Mouse (Mus musculus) MEL (cell line): ENCODE measurements around the gene Nmrk2. TPM values are rescaled to one million over a fixed set of nuclear protein-coding genes. Genes with fewer than 3 reads are reported as not detected.

Source experiments
- DNase-seq: peaks from one replicate; pipeline ENCODE4 v3.0.0; 2011; ENCODE audit warnings: low read depth, low spot score
- H3K27ac ChIP-seq: 2 replicates; pipeline ENCODE4 v1.5.1; 2012; ENCODE audit warnings: low read depth, mild to moderate bottlenecking, control low read depth, low read length, moderate library complexity; ENCODE audit not compliant: control insufficient read depth
- H3K27me3 ChIP-seq, 2 experiments: fragments of 150-350 bp in 1 of 2; sonication (generic) in 1 of 2; 2 replicates each; pipeline ENCODE4 v1.6.1; 2012; ENCODE audit warnings: low read length in 2 of 2, mild to moderate bottlenecking in 2 of 2, improper control_type of control experiment in 1 of 2, moderate library complexity in 1 of 2; ENCODE audit not compliant: insufficient read depth in 2 of 2, control insufficient read depth in 1 of 2
- H3K36me3 ChIP-seq, 2 experiments: 2 replicates each; pipeline ENCODE4 v1.6.1; 2012 to 2014; ENCODE audit warnings: low read length in 2 of 2, improper control_type of control experiment in 1 of 2, inconsistent platforms in 1 of 2, mild to moderate bottlenecking in 1 of 2; ENCODE audit not compliant: insufficient read depth in 2 of 2, control insufficient read depth in 1 of 2
- H3K4me1 ChIP-seq, 2 experiments: fragments of 150-350 bp in 1 of 2; sonication (generic) in 1 of 2; 2 replicates each; pipeline ENCODE4 v1.6.1; 2012; ENCODE audit warnings: low read length in 2 of 2, improper control_type of control experiment in 1 of 2, mild to moderate bottlenecking in 1 of 2; ENCODE audit not compliant: insufficient read depth in 2 of 2, control insufficient read depth in 1 of 2
- H3K4me3 ChIP-seq, 2 experiments: fragments of 150-350 bp in 1 of 2; sonication (generic) in 1 of 2; 2 replicates each; pipeline ENCODE4 v1.5.1; 2012; ENCODE audit warnings: low read depth in 2 of 2, low read length in 2 of 2, mild to moderate bottlenecking in 2 of 2, moderate library complexity in 2 of 2, control low read depth in 1 of 2, improper control_type of control experiment in 1 of 2; ENCODE audit not compliant: control insufficient read depth in 1 of 2, insufficient read depth in 1 of 2
- H3K79me2 ChIP-seq: 2 replicates; pipeline ENCODE4 v1.6.1; 2012; ENCODE audit warnings: mild to moderate bottlenecking, low read length, moderate library complexity; ENCODE audit not compliant: control insufficient read depth, poor library complexity, insufficient read depth
- H3K9ac ChIP-seq: 2 replicates; pipeline ENCODE4 v1.6.1; 2012; ENCODE audit warnings: low read depth, mild to moderate bottlenecking, control low read depth, low read length, moderate library complexity; ENCODE audit not compliant: control insufficient read depth, poor library complexity, severe bottlenecking
- H3K9me3 ChIP-seq: fragments of 150-350 bp; sonication (generic); replicated peaks from 2 replicates; pipeline ENCODE4 v1.6.1; 2012; ENCODE audit warnings: mild to moderate bottlenecking, low read length, improper control_type of control experiment, moderate library complexity; ENCODE audit not compliant: insufficient read depth
- BHLHE40 ChIP-seq: IDR thresholded peaks from 2 replicates; pipeline ENCODE4 v1.6.1; 2012; ENCODE audit warnings: low read depth, mild to moderate bottlenecking, inconsistent platforms, low read length, improper control_type of control experiment, borderline replicate concordance
- CHD1 ChIP-seq: IDR thresholded peaks from 2 replicates; pipeline ENCODE4 v1.6.1; 2012; ENCODE audit warnings: low read depth, mild to moderate bottlenecking, inconsistent platforms, low read length, improper control_type of control experiment
- CHD2 ChIP-seq: IDR thresholded peaks from 2 replicates; pipeline ENCODE4 v1.6.1; 2011; ENCODE audit warnings: low read length, improper control_type of control experiment
- CTCF ChIP-seq, 3 experiments: IDR thresholded peaks in 2 of 3; conservative IDR thresholded peaks in 1 of 3; 2 replicates each; pipeline ENCODE4 v1.5.1; 2011 to 2012; ENCODE audit warnings: low read length in 3 of 3, low read depth in 2 of 3, mild to moderate bottlenecking in 2 of 3, improper control_type of control experiment in 1 of 3, inconsistent platforms in 1 of 3, mixed read lengths in 1 of 3, moderate library complexity in 1 of 3; ENCODE audit not compliant: control insufficient read depth in 1 of 3, insufficient read depth in 1 of 3, poor library complexity in 1 of 3, severe bottlenecking in 1 of 3
- E2F4 ChIP-seq: IDR thresholded peaks from 2 replicates; pipeline ENCODE4 v1.6.1; 2011; ENCODE audit warnings: low read depth, low read length, improper control_type of control experiment, borderline replicate concordance
- ELF1 ChIP-seq: IDR thresholded peaks from 2 replicates; pipeline ENCODE4 v1.6.1; 2014; ENCODE audit warnings: low read depth, mild to moderate bottlenecking, inconsistent platforms, low read length, improper control_type of control experiment, moderate library complexity
- EP300 ChIP-seq, 2 experiments: IDR thresholded peaks; 2 replicates each; pipeline ENCODE4 v1.6.1; 2011; ENCODE audit warnings: improper control_type of control experiment in 2 of 2, low read length in 2 of 2, low read depth in 1 of 2, mild to moderate bottlenecking in 1 of 2
- ETS1 ChIP-seq: IDR thresholded peaks from 2 replicates; pipeline ENCODE4 v1.6.1; 2012; ENCODE audit warnings: low read depth, mild to moderate bottlenecking, inconsistent platforms, low read length, improper control_type of control experiment, moderate library complexity
- GATA1 ChIP-seq: IDR thresholded peaks from 2 replicates; pipeline ENCODE4 v1.6.1; 2011; ENCODE audit warnings: low read depth, low read length, improper control_type of control experiment
- HCFC1 ChIP-seq: IDR thresholded peaks from 2 replicates; pipeline ENCODE4 v1.6.1; 2012; ENCODE audit warnings: low read depth, mild to moderate bottlenecking, inconsistent platforms, low read length, improper control_type of control experiment, moderate library complexity
- JUND ChIP-seq: IDR thresholded peaks from 2 replicates; pipeline ENCODE4 v1.6.1; 2011; ENCODE audit warnings: low read depth, mild to moderate bottlenecking, improper control_type of control experiment, low read length
- KAT2A ChIP-seq: conservative IDR thresholded peaks from 2 replicates; pipeline ENCODE4 v1.6.1; 2012; ENCODE audit warnings: low read depth, low read length, improper control_type of control experiment, inconsistent platforms
- MAX ChIP-seq: IDR thresholded peaks from 2 replicates; pipeline ENCODE4 v1.6.1; 2011; ENCODE audit warnings: low read length, improper control_type of control experiment
- MAZ ChIP-seq: IDR thresholded peaks from 2 replicates; pipeline ENCODE4 v1.6.1; 2012; ENCODE audit warnings: low read depth, mild to moderate bottlenecking, inconsistent platforms, low read length, improper control_type of control experiment
- MXI1 ChIP-seq: IDR thresholded peaks from 2 replicates; pipeline ENCODE4 v1.6.1; 2011; ENCODE audit warnings: mild to moderate bottlenecking, low read depth, low read length, improper control_type of control experiment
- MYB ChIP-seq: IDR thresholded peaks from 2 replicates; pipeline ENCODE4 v1.6.1; 2011; ENCODE audit warnings: mild to moderate bottlenecking, low read depth, low read length, improper control_type of control experiment
- MYC ChIP-seq: IDR thresholded peaks from 2 replicates; pipeline ENCODE4 v1.6.1; 2011; ENCODE audit warnings: low read depth, mild to moderate bottlenecking, low read length, improper control_type of control experiment, moderate library complexity
- NELFE ChIP-seq: IDR thresholded peaks from 2 replicates; pipeline ENCODE4 v1.6.1; 2011; ENCODE audit warnings: low read depth, low read length, improper control_type of control experiment
- NRF1 ChIP-seq: IDR thresholded peaks from 2 replicates; pipeline ENCODE4 v1.6.1; 2014; ENCODE audit warnings: low read depth, mild to moderate bottlenecking, inconsistent platforms, low read length, improper control_type of control experiment, moderate library complexity; ENCODE audit not compliant: poor library complexity, insufficient read depth, severe bottlenecking
- POLR2A ChIP-seq, 2 experiments: IDR thresholded peaks; 2 replicates each; pipeline ENCODE4 v1.6.1; 2011 to 2012; ENCODE audit warnings: low read length in 2 of 2, mild to moderate bottlenecking in 2 of 2, control low read depth in 1 of 2, improper control_type of control experiment in 1 of 2, low read depth in 1 of 2, moderate library complexity in 1 of 2; ENCODE audit not compliant: control insufficient read depth in 1 of 2, insufficient read depth in 1 of 2, poor library complexity in 1 of 2
- POLR2AphosphoS2 ChIP-seq: IDR thresholded peaks from 2 replicates; pipeline ENCODE4 v1.6.1; 2011; ENCODE audit warnings: low read length, improper control_type of control experiment
- POLR2AphosphoS5 ChIP-seq: IDR thresholded peaks from 2 replicates; pipeline ENCODE4 v1.6.1; 2012; ENCODE audit warnings: low read depth, borderline replicate concordance, mild to moderate bottlenecking, inconsistent platforms, low read length, moderate library complexity, mixed read lengths
- RAD21 ChIP-seq: IDR thresholded peaks from 2 replicates; pipeline ENCODE4 v1.6.1; 2011; ENCODE audit warnings: mild to moderate bottlenecking, low read depth, low read length, improper control_type of control experiment
- RCOR1 ChIP-seq: IDR thresholded peaks from 2 replicates; pipeline ENCODE4 v1.6.1; 2012; ENCODE audit warnings: low read depth, mild to moderate bottlenecking, inconsistent platforms, low read length, improper control_type of control experiment
- SMC3 ChIP-seq: IDR thresholded peaks from 2 replicates; pipeline ENCODE4 v1.6.1; 2011; ENCODE audit warnings: low read depth, low read length, improper control_type of control experiment
- TAL1 ChIP-seq: IDR thresholded peaks from 2 replicates; pipeline ENCODE4 v1.6.1; 2012; ENCODE audit warnings: mild to moderate bottlenecking, inconsistent platforms, low read length, moderate library complexity, mixed read lengths
- TBP ChIP-seq: IDR thresholded peaks from 2 replicates; pipeline ENCODE4 v1.8.0; 2011; ENCODE audit warnings: low read depth, low read length, improper control_type of control experiment
- TCF12 ChIP-seq: IDR thresholded peaks from 2 replicates; pipeline ENCODE4 v1.6.1; 2014; ENCODE audit warnings: low read depth, mild to moderate bottlenecking, inconsistent platforms, low read length, improper control_type of control experiment, moderate library complexity
- UBTF ChIP-seq: IDR thresholded peaks from 2 replicates; pipeline ENCODE4 v1.6.1; 2012; ENCODE audit warnings: low read depth, mild to moderate bottlenecking, inconsistent platforms, low read length, improper control_type of control experiment, moderate library complexity, borderline replicate concordance; ENCODE audit not compliant: insufficient read depth
- USF1 ChIP-seq: IDR thresholded peaks from 2 replicates; pipeline ENCODE4 v1.6.1; 2014; ENCODE audit warnings: low read depth, mild to moderate bottlenecking, inconsistent platforms, low read length, improper control_type of control experiment, moderate library complexity
- USF2 ChIP-seq, 2 experiments: IDR thresholded peaks; 2 replicates each; pipeline ENCODE4 v1.6.1; 2011 to 2012; ENCODE audit warnings: improper control_type of control experiment in 2 of 2, low read length in 2 of 2, borderline replicate concordance in 1 of 2, inconsistent platforms in 1 of 2, low read depth in 1 of 2, mild to moderate bottlenecking in 1 of 2; ENCODE audit not compliant: insufficient read depth in 1 of 2
- ZC3H11A ChIP-seq: IDR thresholded peaks from 2 replicates; pipeline ENCODE4 v1.6.1; 2012; ENCODE audit warnings: low read depth, mild to moderate bottlenecking, inconsistent platforms, low read length, improper control_type of control experiment
- ZKSCAN1 ChIP-seq: IDR thresholded peaks from 2 replicates; pipeline ENCODE4 v1.6.1; 2012; ENCODE audit warnings: low read depth, mild to moderate bottlenecking, inconsistent platforms, low read length, improper control_type of control experiment, moderate library complexity
- ZNF384 ChIP-seq: IDR thresholded peaks from 2 replicates; pipeline ENCODE4 v1.6.1; 2012; ENCODE audit warnings: low read depth, mild to moderate bottlenecking, inconsistent platforms, low read length, improper control_type of control experiment
- polyA plus RNA-seq, 2 experiments: library from polyadenylated mRNA; stranded (reverse) in 1 of 2; unstranded in 1 of 2; fragments of >175 nt in 1 of 2; fragments of >200 nt in 1 of 2; gene quantifications; 2 replicates each; pipeline versions ENCODE4 v1.2.1 to v1.2.4; 2012; ENCODE audit warnings: low replicate concordance in 2 of 2, low read depth in 1 of 2; ENCODE audit not compliant: insufficient read length in 2 of 2, insufficient read depth in 1 of 2, missing spikeins in 1 of 2
- total RNA-seq: library from RNA; depleted of rRNA; stranded (reverse); fragments of 300-350 nt; gene quantifications from 2 replicates; pipeline ENCODE4 v1.2.3, GENCODE M21; 2012

Gene Nmrk2
- total and polyA plus RNA-seq, 3 experiments, result not detected

GRCm38 (mm10) chr10:81182336-81183333 is 19.2 kb downstream of the Nmrk2 start, which contains the start of gene Dapk3:
TSS of gene Dapk3 (plus strand) at chr10:81183005.
- peak within 1 kb of the TSS; percentile 89 for H3K27ac ChIP-seq
- peaks cover 6 to 10% of the 10 kb centered on the region in 2 experiments for H3K36me3 ChIP-seq
- H3K4me3 ChIP-seq, result peak within 1 kb of the TSS; percentile 58 to 82
- H3K9ac ChIP-seq, result peak within 1 kb of the TSS; percentile 86
- H3K9me3 ChIP-seq, result no peaks in the 10 kb centered on the region
- peaks cover 0 to 19% of the 10 kb centered on the region in 2 experiments; a peak in 2 of 4 replicates for H3K4me1 ChIP-seq
- H3K79me2 ChIP-seq, result peaks cover 33% of the 10 kb centered on the region
- peak; percentile 99 for DNase-seq
- no peaks in the 10 kb centered on the region for H3K27me3 ChIP-seq
- no peak; the same call in 1 of the 2 replicates for TF ChIP-seq BHLHE40
- TF ChIP-seq NELFE, result peak; percentile 65
- TF ChIP-seq ETS1, result peak; percentile 17; the same call in 1 of the 2 replicates
- TF ChIP-seq RAD21, result no peak
- peak in 1 of 2 experiments; percentile 1; a peak in 1 of 4 replicates for TF ChIP-seq EP300 (IDR thresholded peaks at IDR 0.05; ENCODE audit: low read depth in 1 of 2, low read length in 2 of 2)
- TF ChIP-seq MAX, result peak; percentile 67; the same call in 1 of the 2 replicates
- no peak for TF ChIP-seq MAZ
- peak; percentile 96 for TF ChIP-seq ELF1
- peak; percentile 86 for TF ChIP-seq MXI1
- peak; percentile 36; the same call in 1 of the 2 replicates for TF ChIP-seq TCF12
- peak; percentile 82 for TF ChIP-seq ZKSCAN1
- TF ChIP-seq ZC3H11A, result no peak
- TF ChIP-seq CTCF (IDR thresholded peaks at IDR 0.05 in 2 of 3, conservative IDR thresholded peaks at IDR 0.05 in 1 of 3; ENCODE audit: control insufficient read depth in 1 of 3, insufficient read depth in 1 of 3, low read depth in 2 of 3, low read length in 3 of 3, poor library complexity in 1 of 3, severe bottlenecking in 1 of 3), result no peak
- TF ChIP-seq HCFC1, result peak; percentile 94
- peak; percentile 61; the same call in 1 of the 2 replicates for TF ChIP-seq MYC
- TF ChIP-seq NRF1, result peak; percentile 83
- peak; percentile 100 for TF ChIP-seq POLR2AphosphoS2
- no peak for TF ChIP-seq CHD1
- TF ChIP-seq POLR2AphosphoS5, result peak; percentile 95
- no peak for TF ChIP-seq USF2 (IDR thresholded peaks at IDR 0.05; ENCODE audit: borderline replicate concordance in 1 of 2, insufficient read depth in 1 of 2, low read depth in 1 of 2, low read length in 2 of 2)
- TF ChIP-seq RCOR1, result peak; percentile 35; the same call in 1 of the 2 replicates
- TF ChIP-seq SMC3, result peak; percentile 23; the same call in 1 of the 2 replicates
- TF ChIP-seq ZNF384, result no peak
- TF ChIP-seq TAL1, result no peak
- TF ChIP-seq USF1, result no peak; the same call in 1 of the 2 replicates
- peak; percentile 89 for TF ChIP-seq JUND
- TF ChIP-seq UBTF, result no peak
- TF ChIP-seq GATA1, result no peak
- no peak for TF ChIP-seq E2F4
- TF ChIP-seq POLR2A (IDR thresholded peaks at IDR 0.05; ENCODE audit: control insufficient read depth in 1 of 2, insufficient read depth in 1 of 2, low read depth in 1 of 2, low read length in 2 of 2, poor library complexity in 1 of 2), result peak; percentile 14 to 96; a peak in 3 of 4 replicates
- TF ChIP-seq MYB, result peak; percentile 52; the same call in 1 of the 2 replicates
- TF ChIP-seq KAT2A, result peak; percentile 86
- TF ChIP-seq TBP, result peak; percentile 41; the same call in 1 of the 2 replicates
- TF ChIP-seq CHD2, result peak; percentile 92
